Mouse (Mus musculus) common myeloid progenitor, adult 5-6 weeks (primary cell): Measurements from ENCODE around the gene Coq10a. TPM values are rescaled to one million over a fixed set of nuclear protein-coding genes. Genes with fewer than 3 reads are reported as not detected.
A peak's percentile ranks its signal among the peaks of the same experiment; 100 is the strongest.

Experiments used
- ATAC-seq: replicated peaks from 2 replicates; pipeline ENCODE4 v1.8.0; 2016; ENCODE audit warnings: low read depth, mild to moderate bottlenecking, moderate TSS enrichment, inconsistent platforms; ENCODE audit not compliant: poor library complexity, severe bottlenecking
- total RNA-seq: library from RNA; stranded (forward); fragments of 200-1000, 187-1606 nt; gene quantifications from 2 replicates; pipeline ENCODE4 v1.2.3, GENCODE M21; 2017

Coq10a gene
- 6.4 and 11.8 TPM in 2 replicates for total RNA-seq

DNA sequence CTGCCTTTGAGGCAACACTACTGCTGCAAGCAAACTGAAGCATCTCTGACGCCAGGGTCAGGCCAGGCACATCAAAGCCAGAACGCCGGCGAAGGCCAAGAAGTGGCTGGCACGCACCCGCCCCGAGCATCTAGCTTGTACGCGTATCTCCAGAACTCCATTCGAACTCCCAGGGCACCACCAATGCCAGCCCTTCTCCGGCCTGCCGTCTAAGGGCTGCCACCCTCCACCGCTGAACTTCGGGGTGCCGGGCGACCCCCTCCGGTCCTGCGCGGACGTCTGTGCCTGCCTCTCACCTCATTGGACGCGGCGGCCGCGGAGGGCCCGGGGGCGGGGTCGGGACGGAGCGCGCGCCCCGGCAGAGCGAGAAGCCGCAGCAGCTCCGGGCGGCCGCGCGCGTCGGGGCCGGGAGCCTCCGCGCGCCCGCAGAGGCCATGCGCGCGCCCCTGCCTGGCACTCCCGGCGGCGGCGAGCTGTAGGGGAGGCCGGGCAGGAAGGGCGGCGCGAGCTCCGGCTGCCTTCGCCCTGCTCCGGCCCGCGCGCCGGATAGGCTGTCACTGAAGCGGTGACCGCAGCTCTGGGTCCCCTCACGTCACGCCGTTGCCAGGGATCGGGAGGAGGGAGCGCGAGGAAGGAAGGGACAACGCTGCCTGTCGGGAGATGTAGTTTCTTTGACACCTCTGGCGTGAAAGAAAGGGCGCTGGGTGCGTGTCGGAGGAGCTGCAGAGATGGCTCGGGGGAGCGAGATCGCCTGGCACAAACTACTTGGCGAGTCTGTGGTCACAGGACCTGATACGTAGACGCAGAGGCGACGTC is at the start of gene Coq10a:
Gene Coq10a (minus strand): TSS at position 596 of the 816 bp plus-strand sequence.
- peak; percentile 79 for ATAC-seq

DNA sequence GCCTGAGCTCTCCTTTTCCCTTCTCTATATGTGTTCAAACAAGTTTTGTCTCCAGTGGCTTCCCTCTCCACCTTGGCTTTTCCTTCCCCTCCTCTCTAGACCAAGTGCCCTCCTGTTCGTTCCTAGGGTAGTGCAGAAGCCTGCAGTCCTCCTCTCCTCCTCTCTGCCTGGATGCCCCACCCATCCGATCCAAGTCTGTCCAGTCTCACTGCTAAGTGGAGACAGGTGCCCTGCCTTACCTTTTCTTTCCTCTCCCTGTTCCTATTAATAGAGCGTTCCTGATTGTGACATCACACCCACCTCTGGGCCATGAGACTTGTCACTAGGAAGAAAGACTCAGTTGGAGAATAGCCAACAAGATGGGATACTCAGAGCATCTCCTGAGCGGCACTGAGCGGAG is 46.1 kb upstream of the Coq10a start:
- no peak for ATAC-seq

DNA sequence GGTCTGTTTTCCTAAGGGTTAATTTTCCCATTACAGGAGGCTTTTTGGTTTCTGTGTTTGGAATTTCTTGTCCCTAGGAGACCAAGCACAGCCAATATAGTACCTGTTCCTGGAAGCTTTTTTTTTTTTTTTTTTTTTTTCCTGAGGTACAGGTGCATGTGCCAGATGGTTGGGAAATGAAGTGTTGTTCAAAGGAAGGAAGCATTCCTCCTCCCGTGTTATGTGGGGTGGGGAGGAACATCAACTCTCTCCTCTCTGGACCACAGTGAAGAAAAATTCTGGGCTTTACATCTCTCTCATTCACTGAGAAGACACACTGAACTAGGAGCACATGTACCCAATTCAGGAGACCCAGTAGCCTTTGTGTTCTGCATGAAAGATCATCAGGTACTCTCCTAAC is 44.3 kb upstream of the Coq10a start:
- no peak for ATAC-seq

- ATAC-seq: no peak
Measured at GRCm38 (mm10) chr10:128412558-128412957, 43.8 kb upstream of the Coq10a start.

DNA sequence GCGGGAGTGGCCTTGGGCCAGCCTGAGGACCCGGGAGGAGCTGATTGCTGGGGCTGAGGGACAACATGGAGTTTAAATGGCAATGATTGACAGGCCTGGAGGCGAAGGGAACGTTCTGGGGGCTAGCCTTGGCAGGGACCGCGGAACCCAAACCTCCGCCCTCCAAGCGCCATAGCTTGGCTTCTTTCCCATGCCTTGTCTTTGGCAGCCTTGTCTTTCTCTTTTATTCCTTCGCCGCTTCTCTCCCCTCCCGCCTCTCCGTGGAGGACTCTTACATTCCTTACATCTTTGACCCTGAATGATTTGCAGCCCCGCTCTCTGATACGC is 43.2 kb upstream of the Coq10a start:
- ATAC-seq: no peak

GRCm38 (mm10) chr10:128411211-128412054 is 42.6 kb upstream of the Coq10a start, which contains the start of the genes Nabp2 and Rnf41:
Gene Nabp2, minus strand, starts transcription at chr10:128411492.
Gene Rnf41, plus strand, starts transcription at chr10:128411657.
- peak; percentile 77 for ATAC-seq

DNA sequence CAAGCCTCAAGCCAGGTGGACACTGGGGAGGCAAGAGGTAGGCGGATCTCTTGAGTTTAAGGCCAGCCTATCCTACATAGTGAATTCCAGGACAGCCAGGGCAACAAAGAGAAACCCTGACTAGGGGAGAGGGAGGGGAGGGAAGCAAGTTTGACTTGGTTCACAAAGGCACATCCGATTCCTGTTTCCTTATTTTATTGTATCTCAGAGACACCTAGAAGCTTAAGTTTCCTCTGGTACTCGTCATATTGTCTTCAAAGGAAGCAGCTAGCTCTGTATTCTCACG is 41.7 kb upstream of the Coq10a start:
- ATAC-seq: no peak

DNA sequence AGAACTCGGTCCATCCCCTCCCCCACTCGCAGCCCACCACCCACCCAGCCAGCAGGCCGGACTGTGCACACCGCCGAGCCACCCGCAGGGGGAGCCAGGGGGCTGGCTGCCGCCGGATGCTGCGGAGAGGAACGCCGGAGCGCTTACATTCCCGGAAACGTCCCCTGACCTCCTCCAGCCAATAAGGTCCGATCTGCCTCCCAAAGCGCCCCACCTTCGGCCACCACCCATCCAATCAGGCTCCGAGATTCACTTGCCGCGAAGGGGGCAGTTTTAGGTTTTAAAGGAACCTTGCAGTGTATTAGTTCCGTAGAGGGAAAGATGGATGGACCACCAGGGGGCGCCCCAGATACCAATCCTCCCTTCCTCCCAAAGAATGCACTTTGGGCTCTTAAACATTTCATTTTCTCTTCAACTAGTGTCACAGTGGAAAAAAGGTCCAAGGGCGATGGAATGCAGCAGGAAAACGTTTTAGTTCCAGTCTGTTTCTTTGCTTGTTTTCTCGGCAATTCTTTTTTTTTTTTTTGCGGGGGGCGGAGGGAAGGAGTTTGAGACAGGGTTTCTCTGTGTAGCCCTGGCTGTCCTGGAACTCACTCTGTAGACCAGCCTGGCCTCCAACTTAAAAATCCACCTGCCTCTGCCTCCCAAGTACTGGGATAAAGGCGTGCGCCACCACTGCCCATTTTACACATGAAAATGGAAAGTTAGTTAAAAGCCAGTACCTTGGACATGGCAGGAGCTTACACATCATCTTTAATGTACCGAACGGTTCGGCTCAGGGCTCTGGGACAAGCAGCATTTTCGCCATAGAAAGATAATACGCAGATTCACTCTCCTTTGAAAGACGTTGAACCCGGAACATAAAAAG is 41.1 kb upstream of the Coq10a start:
- ATAC-seq: peak; percentile 86

DNA sequence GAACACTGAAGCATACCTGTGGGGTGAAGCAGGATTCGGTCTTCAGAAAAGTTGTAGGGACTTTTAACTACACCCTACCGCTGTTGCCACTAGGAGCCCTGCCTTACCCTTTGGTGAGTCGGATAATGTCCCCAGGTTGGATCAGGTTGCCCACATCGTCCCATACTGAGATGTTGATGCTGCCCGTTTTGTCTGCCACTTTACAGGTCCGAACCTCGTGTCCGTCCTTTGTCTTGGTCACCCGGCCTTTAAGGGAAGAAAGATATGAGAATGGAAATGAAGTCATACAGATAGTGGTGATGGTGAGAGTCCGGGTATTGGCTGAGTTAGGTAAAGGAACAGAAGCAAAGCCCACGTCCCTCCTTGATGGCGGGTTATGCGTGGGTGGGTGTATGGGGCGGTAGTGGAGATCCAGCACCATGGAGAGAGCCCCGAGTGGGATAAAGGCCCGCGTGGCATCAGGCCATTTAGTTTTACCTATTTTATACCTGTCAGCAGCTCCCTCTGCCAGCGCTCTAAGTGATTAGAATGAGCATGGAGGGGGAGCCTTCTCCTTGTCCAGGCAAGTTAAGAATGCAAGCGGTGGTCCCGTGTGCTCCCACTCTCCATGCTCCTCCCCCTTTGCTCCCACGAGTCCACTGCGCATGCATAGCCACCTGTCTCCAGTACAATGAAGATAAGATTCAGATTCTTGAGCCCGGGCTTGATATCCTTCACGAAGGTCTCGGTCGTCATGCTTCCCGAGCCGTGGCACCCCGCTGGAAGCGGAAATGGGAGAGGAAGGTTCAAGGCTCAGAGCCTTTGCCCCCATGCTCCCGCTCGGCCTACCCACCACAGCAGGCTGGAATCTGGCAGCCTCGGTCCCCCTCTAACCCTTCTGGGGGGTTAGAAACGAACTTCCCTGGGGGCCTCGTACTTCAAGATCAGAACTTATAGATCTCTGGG is 40.1 kb upstream of the Coq10a start:
- no peak for ATAC-seq

- no peak for ATAC-seq
Measured at GRCm38 (mm10) chr10:128403931-128404330, 35.1 kb upstream of the Coq10a start.

DNA sequence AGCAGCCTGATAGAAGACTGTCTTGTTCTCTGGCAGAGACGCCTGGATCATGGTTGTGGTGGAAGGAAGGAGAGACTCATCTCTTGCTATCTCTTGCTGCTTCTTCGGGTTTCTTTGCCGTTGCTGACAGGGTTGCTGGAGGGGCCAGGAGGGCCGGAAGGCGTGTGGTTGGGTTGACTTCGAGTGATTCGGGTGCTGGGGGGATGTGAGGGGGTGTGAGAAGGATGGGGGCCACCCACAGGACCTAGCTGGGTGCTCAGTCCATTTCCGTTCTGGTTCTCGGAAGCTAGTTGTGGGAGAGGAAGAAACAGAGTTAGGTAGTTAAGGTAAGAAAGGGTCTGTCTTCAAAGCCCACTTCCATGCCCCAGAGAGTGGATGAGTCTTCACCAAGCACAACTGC is 32.8 kb upstream of the Coq10a start:
- ATAC-seq: no peak

GRCm38 (mm10) chr10:128401056-128401455 is 32.3 kb upstream of the Coq10a start, which contains the start of gene Slc39a5:
Gene Slc39a5, minus strand, starts transcription at chr10:128401229.
- no peak for ATAC-seq

DNA sequence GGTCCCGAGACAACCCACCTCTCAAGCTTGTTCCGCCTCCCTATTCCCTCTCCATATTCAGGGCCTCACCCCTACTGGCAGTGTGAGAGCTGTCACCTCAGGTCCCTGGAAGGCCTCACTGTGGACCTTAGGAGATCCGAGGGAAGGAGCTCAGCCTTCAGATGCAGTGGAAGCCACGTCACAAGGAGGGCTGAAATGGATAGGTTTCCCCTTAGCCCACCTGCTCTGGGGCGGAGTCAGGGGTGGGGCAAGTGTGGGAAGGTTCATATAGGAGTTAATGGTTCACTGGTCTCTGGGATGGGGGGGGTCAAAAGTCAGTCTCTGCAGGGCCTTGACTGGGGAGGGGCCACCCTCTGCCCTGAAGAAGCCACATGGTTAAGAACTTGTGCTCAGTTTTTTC is 31.5 kb upstream of the Coq10a start:
- no peak for ATAC-seq

DNA sequence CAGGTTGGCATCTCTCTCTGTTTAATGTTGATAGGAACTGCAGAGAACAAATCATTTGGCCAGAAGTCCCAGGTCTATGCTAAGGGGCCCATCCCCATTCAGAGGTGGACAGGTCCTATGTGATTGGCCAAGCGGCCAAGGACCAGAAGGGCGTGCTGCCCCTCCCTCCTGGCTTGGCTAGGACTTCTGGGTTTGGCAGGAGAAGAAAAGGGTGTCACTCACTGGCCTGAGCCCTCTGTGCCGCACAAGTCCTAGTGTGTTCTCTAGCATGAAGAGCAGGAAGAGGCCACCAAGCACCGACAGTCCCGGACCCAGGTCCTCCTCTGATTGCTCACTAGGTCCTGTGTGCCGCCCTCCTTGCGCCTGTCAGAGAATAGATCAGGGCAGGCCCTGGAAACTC is 28.7 kb upstream of the Coq10a start:
- no peak for ATAC-seq

GRCm38 (mm10) chr10:128396716-128397264 is 28.0 kb upstream of the Coq10a start:
- no peak for ATAC-seq

DNA sequence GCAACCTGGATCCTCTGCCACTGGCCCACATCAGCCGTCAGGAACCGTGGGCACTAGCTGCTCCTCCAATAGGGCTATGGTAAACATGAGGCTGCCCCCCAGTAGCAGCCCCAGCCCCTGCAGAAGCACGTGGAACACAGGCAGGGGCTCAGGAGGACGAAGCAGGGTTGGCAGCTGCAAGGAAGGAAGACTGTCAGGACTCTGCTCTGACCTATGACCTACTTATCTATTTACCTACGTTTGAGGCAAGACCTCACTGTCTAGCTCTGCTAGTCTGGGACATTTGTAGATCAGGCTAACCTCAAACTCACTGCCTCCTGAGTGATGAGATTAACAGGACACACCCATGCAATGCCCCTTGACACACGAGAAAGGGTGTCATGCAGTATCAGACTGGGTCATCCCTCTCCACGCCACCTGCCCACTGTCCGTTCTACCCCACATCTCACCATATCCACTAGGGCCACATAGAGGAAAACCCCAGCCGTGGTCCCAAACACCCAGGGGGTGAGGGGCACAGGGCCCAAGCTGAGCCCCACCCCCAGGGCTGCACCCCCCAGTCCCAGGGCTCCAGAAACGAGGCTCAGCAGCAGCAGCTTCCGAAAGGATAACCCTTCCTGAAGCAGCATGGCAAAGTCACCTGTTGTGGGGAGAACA is 27.3 kb upstream of the Coq10a start:
- ATAC-seq: no peak

DNA sequence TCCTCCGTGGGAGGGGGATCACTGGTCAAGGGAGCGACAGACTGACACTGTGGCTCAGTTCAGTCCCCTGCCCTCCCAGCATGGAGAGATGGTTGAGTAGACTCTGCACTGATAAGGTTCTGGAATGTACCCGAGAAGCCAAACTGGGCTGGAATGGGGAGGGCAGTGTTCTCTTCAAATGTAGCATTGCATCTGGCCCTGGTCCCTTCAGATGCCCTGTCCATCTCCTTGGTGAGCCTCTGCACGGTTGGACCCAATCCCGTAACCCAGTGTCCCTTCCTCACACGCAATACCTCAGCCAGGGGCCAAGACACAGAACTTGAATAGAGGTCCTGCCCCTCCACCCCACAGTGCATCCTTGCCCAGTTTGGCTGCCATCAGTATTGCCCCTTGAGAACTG is 23.1 kb upstream of the Coq10a start:
- ATAC-seq: no peak

- ATAC-seq: no peak
Measured at GRCm38 (mm10) chr10:128390366-128390765, 21.6 kb upstream of the Coq10a start.

DNA sequence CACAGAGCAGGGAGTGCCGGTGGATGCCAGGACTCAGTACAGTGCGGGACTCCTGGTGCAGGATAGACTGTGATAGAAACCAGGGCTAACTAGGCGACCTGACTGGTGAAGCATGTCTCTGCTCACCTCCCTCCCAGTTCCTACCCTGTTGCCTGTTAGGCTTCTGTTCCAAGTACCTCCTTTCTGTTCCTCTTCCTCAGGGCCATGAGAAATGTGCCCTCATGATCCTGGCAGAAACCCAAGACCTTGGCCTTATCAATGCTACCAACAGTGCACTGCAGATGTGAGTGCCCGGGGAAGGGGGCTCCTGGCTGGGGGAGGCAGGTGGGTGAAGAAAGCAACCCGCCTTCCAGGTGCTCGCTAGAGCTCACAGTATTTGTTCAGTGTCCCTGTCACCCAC is 20.8 kb upstream of the Coq10a start:
- peak; percentile 45 for ATAC-seq
